Mouse (Mus musculus): ENCODE results near the gene Wipi1. TPM values are rescaled to one million over a fixed set of nuclear protein-coding genes. Genes with fewer than 3 reads are reported as not detected.

The Wipi1 gene
- polyA plus RNA-seq, 1 experiment from 2014 or later: 40.6 TPM

DNA sequence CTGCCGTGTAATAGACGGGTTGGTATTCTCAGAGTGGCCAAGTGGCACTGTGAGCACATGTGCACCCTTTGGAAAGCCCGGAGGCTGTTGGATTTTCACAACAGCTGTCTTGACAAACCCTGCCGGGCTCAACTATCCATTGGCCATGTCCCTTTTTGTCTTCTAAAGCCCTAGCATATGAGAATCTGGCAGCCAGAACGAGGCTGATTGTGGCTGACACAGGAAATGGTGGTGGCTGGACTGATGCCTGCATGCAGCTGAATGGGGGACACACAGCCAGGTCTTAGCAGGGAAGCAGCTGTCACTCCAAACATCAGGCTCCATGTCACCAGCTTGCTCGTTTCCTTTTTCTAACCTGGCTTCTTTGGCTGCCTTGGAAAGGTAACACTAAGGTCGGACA, 36.7 kb upstream of the Wipi1 start:
- Histone ChIP-seq H3K27me3 (peaks cover 4% of the 10 kb centered on the region; the same call in 1 of the 2 replicates), H3K4me1 (replicated peaks) (peaks cover 30% of the 10 kb centered on the region), H3K9me3 (no peaks in the 10 kb centered on the region), H3K9ac (replicated peaks) (no peak overlapping the region), H3K4me3 (replicated peaks) (no peak overlapping the region), H3K4me2 (no peak overlapping the region), H3K27ac (no peak overlapping the region), H3K36me3 (peaks cover 4% of the 10 kb centered on the region)
- 53% methylated on average over 7 of the region's 7 CpGs for WGBS
- ATAC-seq (ENCODE audit: insufficient number of reproducible peaks, insufficient read depth, low FRiP score, low TSS enrichment, low read depth): no peak

DNA sequence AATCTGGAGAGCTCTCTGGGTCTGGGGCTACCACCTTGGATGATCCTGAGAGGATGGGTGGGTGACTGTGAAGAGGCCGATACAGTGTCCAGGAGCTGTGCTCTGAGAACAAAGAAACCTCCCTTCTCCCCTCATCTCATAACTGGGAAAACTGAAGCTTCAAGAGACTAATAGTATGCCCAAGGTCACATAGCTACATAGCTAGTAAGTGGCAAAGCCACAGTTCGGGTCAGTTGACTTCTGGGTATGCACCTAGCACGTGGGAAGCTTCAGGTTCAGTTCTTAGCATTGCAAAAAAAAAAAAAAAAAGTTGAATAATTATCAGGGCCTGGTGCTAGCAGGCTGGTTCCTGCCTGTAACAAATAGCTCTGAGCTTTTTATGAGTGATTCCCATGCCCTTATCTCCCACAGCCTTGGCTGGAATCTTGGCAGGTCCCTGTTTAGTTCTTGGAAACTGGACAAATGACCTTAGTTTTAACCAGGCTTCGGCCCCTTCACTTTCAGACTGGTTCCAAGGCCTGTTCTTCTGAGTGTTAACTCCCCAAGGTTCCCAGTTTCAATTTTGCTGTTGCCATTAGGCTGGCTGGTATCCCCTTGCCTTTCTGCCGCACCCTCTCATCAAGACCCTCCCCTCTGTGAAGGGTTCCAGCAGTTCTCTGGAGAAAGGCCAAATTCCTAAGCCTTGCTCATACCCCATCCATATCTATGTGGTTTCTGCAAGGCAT, 29.9 kb upstream of the Wipi1 start:
- ATAC-seq (ENCODE audit: insufficient number of reproducible peaks, insufficient read depth, low FRiP score, low TSS enrichment, low read depth): no peak

DNA sequence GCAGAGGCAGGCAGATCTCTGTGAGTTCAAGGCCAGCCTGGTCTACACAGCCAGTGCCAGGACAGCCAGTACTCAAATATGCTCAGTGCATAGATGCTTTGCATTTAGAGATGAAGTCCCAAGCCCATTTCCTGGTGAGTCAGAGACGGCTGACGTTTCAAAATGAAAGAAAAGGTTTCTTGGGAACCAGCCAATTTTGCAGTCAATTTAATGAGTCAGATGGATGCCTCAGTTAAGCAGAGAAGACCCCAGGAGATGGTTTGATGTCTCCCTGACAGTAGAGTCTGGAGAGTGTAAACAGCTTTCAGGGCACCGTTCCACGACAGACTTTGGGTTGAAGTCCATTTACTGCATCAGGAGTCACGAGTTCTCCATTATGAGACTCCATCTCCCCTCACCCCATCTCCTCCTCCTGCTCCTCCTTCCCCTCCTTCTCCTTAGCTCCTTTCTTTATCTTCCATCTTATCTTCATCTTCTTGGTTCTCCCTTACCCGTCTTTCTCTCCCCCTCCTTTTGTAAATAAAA, 24.2 kb upstream of the Wipi1 start:
- Histone ChIP-seq H3K9ac (replicated peaks) (no peak overlapping the region), H3K27ac (no peak overlapping the region), H3K9me3 (no peaks in the 10 kb centered on the region), H3K4me2 (no peak overlapping the region), H3K36me3 (no peaks in the 10 kb centered on the region), H3K4me1 (replicated peaks) (no peaks in the 10 kb centered on the region), H3K27me3 (no peaks in the 10 kb centered on the region), H3K4me3 (replicated peaks) (no peak overlapping the region)
- no peak for ATAC-seq (ENCODE audit: insufficient number of reproducible peaks, insufficient read depth, low FRiP score, low TSS enrichment, low read depth)
- 85% methylated on average over 6 of the region's 6 CpGs for WGBS

More for the DNA sequence above, 29.9 kb upstream of the Wipi1 start:
- WGBS: 78% methylated on average over 5 of the region's 5 CpGs
- Histone ChIP-seq H3K4me2 (no peak overlapping the region), H3K4me1 (replicated peaks) (no peaks in the 10 kb centered on the region), H3K9ac (replicated peaks) (no peak overlapping the region), H3K36me3 (no peaks in the 10 kb centered on the region), H3K27ac (no peak overlapping the region), H3K27me3 (no peaks in the 10 kb centered on the region), H3K9me3 (no peaks in the 10 kb centered on the region), H3K4me3 (replicated peaks) (no peak overlapping the region)

DNA sequence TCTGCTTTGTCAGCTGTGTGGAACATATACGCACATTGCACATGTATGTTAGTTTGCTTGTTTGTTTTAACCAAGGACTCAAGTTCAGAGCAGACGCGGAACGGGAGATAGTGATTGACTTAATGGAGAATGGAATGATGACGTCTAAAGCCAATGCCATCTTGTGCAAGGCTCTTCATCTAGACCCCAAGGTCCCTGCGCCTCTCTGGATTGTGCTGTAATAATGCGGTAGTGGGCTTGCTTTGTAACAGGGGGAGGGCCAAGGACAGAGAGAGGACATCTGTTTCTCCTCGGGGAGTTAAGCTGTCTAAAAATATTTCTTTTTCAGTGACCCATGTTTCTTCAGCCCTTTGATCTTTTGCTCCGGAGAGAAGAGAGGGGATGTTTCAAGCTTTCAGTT, 23.2 kb upstream of the Wipi1 start:
- H3K4me3 ChIP-seq (replicated peaks): no peak overlapping the region
- H3K27me3 ChIP-seq: no peaks in the 10 kb centered on the region
- no peak overlapping the region for H3K4me2 ChIP-seq
- H3K9me3 ChIP-seq: no peaks in the 10 kb centered on the region
- 79% methylated on average over 9 of the region's 9 CpGs for WGBS
- no peak for ATAC-seq (ENCODE audit: insufficient number of reproducible peaks, insufficient read depth, low FRiP score, low TSS enrichment, low read depth)
- H3K9ac ChIP-seq (replicated peaks): no peak overlapping the region
- no peak overlapping the region for H3K27ac ChIP-seq
- H3K36me3 ChIP-seq: no peaks in the 10 kb centered on the region
- H3K4me1 ChIP-seq (replicated peaks): no peaks in the 10 kb centered on the region

DNA sequence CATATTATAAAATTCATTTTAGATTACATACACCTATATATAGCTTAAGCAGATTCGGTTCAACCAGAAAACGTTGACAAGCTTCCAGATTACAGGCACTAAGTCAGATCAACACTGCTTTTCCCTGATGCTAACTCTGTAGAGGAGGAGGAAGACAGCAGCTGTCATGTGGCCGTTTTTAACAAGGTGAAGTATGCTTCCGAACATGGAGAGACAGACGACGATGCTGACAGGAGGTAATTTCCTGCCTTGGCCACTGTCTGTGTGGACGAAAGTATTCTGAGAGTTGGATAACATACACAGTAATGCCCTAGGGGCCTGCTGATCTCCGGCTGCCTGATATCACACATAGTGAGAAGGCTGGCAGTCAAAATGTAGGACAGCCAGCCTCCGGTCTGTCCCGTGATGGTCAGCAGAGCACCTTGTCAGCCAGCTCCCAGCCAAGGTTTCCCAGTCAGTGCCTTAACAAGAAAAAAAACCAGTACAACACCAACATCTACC, 17.3 kb upstream of the Wipi1 start:
- Histone ChIP-seq H3K27ac (no peak overlapping the region), H3K4me1 (replicated peaks) (no peaks in the 10 kb centered on the region), H3K9ac (replicated peaks) (no peak overlapping the region), H3K27me3 (no peaks in the 10 kb centered on the region), H3K4me2 (no peak overlapping the region), H3K36me3 (no peaks in the 10 kb centered on the region), H3K4me3 (replicated peaks) (no peak overlapping the region), H3K9me3 (0 out of 2 replicates have a peak, but pooled peaks cover 5% of the 10 kb centered on the region)
- 59% methylated on average over 10 of the region's 10 CpGs for WGBS
- ATAC-seq (ENCODE audit: insufficient number of reproducible peaks, insufficient read depth, low FRiP score, low TSS enrichment, low read depth): no peak

DNA sequence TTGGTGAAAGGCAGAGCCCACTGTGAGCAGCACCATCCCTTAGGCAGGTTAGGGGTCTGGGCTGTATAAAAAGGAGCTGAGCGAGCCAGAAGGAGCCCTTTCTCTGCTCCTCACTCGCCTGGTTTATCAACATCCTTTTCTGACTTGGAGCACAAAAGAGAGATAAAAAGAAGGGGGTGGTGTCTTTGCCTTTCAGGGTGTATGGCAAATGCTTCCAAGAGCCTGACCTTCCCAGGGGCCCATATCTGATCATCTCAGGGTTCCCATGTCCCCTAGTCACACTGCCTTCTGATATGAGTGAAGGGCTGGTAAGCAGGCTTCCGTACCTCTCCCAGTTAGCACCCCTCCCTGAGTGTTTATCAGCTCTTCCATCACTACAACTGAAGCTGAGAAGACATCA, 16.3 kb upstream of the Wipi1 start:
- no peaks in the 10 kb centered on the region for H3K36me3 ChIP-seq
- no peak overlapping the region for H3K4me2 ChIP-seq
- WGBS: 91% methylated on average over 3 of the region's 3 CpGs
- H3K27ac ChIP-seq: no peak overlapping the region
- no peaks in the 10 kb centered on the region for H3K27me3 ChIP-seq
- ATAC-seq (ENCODE audit: insufficient number of reproducible peaks, insufficient read depth, low FRiP score, low TSS enrichment, low read depth): no peak
- no peak overlapping the region for H3K9ac ChIP-seq (replicated peaks)
- 0 out of 2 replicates have a peak, but pooled peaks cover 5% of the 10 kb centered on the region for H3K9me3 ChIP-seq
- no peak overlapping the region for H3K4me3 ChIP-seq (replicated peaks)
- H3K4me1 ChIP-seq (replicated peaks): peaks cover 3% of the 10 kb centered on the region

DNA sequence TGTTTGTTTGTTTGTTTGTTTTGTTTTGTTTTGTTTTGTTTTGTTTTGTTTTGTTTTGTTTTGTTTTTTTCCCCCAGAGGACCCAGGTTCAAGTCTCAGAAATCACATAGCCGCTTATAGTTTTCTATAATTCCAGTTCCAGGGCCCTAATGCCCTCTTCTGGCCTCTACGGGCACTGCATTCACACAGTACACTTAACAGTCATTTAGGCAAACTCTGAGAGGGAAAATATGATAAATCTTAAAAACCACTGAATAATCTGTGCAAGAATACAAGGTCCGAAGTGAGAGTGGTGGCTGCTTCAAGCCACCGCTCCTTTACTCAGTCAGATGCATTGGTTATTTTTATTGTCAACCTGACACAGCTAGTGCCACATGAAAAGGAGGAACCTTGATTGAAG, 15.9 kb upstream of the Wipi1 start:
- Histone ChIP-seq H3K9ac (replicated peaks) (no peak overlapping the region), H3K36me3 (no peaks in the 10 kb centered on the region), H3K4me1 (replicated peaks) (peaks cover 7% of the 10 kb centered on the region), H3K4me2 (no peak overlapping the region), H3K9me3 (0 out of 2 replicates have a peak, but pooled peaks cover 5% of the 10 kb centered on the region), H3K27me3 (no peaks in the 10 kb centered on the region), H3K27ac (no peak overlapping the region), H3K4me3 (replicated peaks) (no peak overlapping the region)
- 89% methylated on average over 4 of the region's 4 CpGs for WGBS
- no peak for ATAC-seq (ENCODE audit: insufficient number of reproducible peaks, insufficient read depth, low FRiP score, low TSS enrichment, low read depth)

DNA sequence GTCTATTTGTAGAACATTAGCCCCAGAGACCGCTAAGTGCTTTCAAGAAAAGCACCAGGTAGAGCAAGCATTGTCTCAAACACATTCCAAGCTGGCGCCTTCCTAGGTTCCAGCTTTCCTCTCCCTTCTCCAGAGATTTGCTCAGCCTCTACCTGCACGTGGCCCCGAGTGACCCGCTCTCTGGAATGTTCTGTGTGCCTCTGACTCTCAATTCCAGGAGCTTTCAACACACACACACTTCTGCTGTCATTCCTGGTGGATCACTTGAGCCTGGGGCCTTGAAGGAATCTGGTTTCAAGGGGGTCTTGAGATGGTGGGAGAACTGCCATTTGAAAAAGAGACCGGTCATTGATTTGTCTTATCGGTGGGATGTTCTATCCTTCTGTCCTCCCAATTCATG, 11.5 kb upstream of the Wipi1 start:
- no peak overlapping the region for H3K9ac ChIP-seq (replicated peaks)
- H3K27ac ChIP-seq: no peak overlapping the region
- no peak overlapping the region for H3K4me3 ChIP-seq (replicated peaks)
- 85% methylated on average over 7 of the region's 7 CpGs for WGBS
- ATAC-seq (ENCODE audit: insufficient number of reproducible peaks, insufficient read depth, low FRiP score, low TSS enrichment, low read depth): no peak
- H3K27me3 ChIP-seq: no peaks in the 10 kb centered on the region
- H3K36me3 ChIP-seq: no peaks in the 10 kb centered on the region
- 0 out of 2 replicates have a peak, but pooled peaks cover 5% of the 10 kb centered on the region for H3K9me3 ChIP-seq
- no peak overlapping the region for H3K4me2 ChIP-seq
- peaks cover 14% of the 10 kb centered on the region for H3K4me1 ChIP-seq (replicated peaks)

DNA sequence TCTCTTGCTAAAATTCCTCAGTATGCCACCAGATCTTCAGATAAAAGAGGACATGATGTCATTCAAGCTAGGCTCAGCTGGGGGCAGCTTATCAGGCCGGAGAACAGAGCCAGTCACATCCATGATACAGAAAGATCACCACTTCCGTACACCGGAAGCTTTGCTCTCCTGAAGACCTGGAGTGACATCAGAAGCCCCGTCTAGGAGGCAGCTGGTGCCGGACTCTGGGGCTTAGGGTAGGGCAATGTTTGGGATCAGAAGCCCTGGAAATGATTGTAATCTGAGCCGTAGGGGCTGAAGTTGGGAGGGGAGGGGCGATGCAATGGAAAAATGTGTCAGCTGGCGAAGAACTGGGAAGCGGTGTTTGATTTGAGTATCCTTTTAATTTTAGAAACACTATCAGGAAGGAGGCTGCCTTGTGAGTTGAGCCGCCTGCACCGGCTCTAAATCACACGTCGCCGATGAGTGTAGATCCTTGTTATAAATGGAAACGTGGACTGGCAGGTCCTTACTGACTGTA, 10.8 kb upstream of the Wipi1 start:
- 0 out of 2 replicates have a peak overlapping the region, but pooled peaks have one; percentile 27 for H3K9ac ChIP-seq (replicated peaks)
- ATAC-seq (ENCODE audit: insufficient number of reproducible peaks, insufficient read depth, low FRiP score, low TSS enrichment, low read depth): no peak; the same call in 1 of the 2 replicates
- H3K36me3 ChIP-seq: no peaks in the 10 kb centered on the region
- H3K4me2 ChIP-seq: peak overlapping the region; percentile 43
- no peak overlapping the region for H3K27ac ChIP-seq
- 0 out of 2 replicates have a peak, but pooled peaks cover 5% of the 10 kb centered on the region for H3K9me3 ChIP-seq
- no peaks in the 10 kb centered on the region for H3K27me3 ChIP-seq
- H3K4me1 ChIP-seq (replicated peaks): peaks cover 14% of the 10 kb centered on the region
- 0 out of 2 replicates have a peak overlapping the region, but pooled peaks have one; percentile 3 for H3K4me3 ChIP-seq (replicated peaks)
- WGBS: 15% methylated on average over 15 of the region's 15 CpGs

DNA sequence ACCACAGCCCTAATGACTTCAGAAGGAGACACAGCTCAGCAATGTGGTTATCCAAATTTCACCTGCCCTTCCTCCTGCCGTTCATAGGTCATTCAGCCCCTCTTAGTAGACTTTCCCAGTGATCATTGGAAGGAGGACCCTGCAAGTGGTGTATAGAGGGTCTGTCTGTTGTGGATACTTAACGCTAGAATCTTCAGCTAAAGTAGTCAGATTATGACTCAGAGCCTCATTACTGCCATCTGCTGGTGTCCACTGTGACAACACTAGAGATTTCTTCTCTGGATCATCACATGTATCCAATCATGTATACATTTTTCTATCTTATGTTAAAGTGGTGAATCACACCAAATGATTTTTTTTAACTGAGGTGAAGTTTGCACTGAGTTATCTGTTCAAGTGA, 9.4 kb upstream of the Wipi1 start:
- 11% methylated on average over 2 of the region's 2 CpGs for WGBS
- Histone ChIP-seq H3K4me1 (replicated peaks) (peaks cover 23% of the 10 kb centered on the region), H3K4me2 (no peak overlapping the region), H3K27me3 (no peaks in the 10 kb centered on the region), H3K4me3 (replicated peaks) (no peak overlapping the region), H3K9ac (replicated peaks) (no peak overlapping the region), H3K36me3 (no peaks in the 10 kb centered on the region), H3K9me3 (0 out of 2 replicates have a peak, but pooled peaks cover 5% of the 10 kb centered on the region), H3K27ac (no peak overlapping the region)
- ATAC-seq (ENCODE audit: insufficient number of reproducible peaks, insufficient read depth, low FRiP score, low TSS enrichment, low read depth): no peak

DNA sequence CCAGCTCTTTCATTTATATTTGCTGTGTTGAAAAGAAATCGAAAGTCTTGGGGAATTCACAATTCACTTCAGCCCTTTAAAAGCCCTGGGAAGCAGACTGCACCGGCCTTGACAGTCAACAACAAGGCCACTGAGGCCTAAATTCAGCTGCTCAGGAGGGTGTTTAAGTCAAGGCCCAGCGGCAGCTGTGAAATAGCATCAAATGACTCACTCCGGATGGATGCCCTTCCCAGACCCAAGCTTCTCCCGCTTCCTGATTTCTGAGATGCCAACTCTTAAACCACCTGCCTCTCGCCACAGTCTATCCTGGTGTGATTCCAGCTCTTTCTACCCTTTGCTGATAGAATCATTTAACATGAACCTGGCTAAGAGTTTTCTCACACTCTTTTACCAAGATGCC, 8.6 kb upstream of the Wipi1 start:
- Histone ChIP-seq H3K27me3 (no peaks in the 10 kb centered on the region), H3K4me1 (replicated peaks) (peaks cover 23% of the 10 kb centered on the region), H3K36me3 (no peaks in the 10 kb centered on the region), H3K4me3 (replicated peaks) (no peak overlapping the region), H3K9ac (replicated peaks) (no peak overlapping the region), H3K27ac (no peak overlapping the region), H3K4me2 (no peak overlapping the region), H3K9me3 (0 out of 2 replicates have a peak, but pooled peaks cover 5% of the 10 kb centered on the region)
- no peak for ATAC-seq (ENCODE audit: insufficient number of reproducible peaks, insufficient read depth, low FRiP score, low TSS enrichment, low read depth)
- 70% methylated on average over 6 of the region's 6 CpGs for WGBS

All from limb, embryonic 12.5 days (tissue).